28 mouse cellular contexts compared by ENCODE assay signal in the genomic region with DNA sequence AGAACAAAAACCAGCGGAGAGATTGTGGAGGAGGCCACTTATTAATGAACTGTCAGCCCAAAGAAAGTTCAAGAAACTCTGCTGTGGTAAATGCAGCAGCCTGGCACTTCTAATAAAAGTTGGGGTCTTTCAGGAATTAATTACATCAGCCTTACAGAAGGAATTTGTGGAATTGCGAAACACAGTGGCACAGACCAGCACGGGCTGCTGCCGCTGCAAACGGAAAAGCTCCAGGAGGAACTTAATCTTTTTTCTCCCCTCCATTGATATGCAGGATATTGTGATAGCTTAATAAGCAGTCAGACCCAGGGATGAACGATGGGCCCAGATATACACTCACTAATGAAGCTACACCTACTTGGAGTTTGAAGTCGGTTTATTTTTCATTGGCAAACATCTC. TPM values are rescaled to one million over a fixed set of nuclear protein-coding genes. Genes with fewer than 3 reads are reported as not detected.
"Had no signal": no experiment of that assay in that cellular context is flagged by ENCODE, and none has a peak within 500 bp of the region (broad histone marks: within the 10 kb centered on the region; RNA-seq: fewer than 3 reads in every experiment).

No protein-coding gene starts in this region.

- H3K4me3 ChIP-seq: left cerebral cortex, adult 2 months; limb, embryonic 12.5 days; limb, embryonic 15.5 days; lung, embryonic 15.5 days; megakaryocyte, embryonic 14.5 days; midbrain, embryonic 10.5 days; neural tube, embryonic 13.5 days; stomach, embryonic 15.5 days had no signal

- H3K9ac ChIP-seq: limb, embryonic 12.5 days; limb, embryonic 15.5 days; liver, embryonic 14.5 days; liver, postnatal 0 days; lung, embryonic 15.5 days; neural tube, embryonic 13.5 days; stomach, embryonic 15.5 days had no signal

- H3K4me2 ChIP-seq: limb, embryonic 12.5 days; limb, embryonic 15.5 days; liver, embryonic 11.5 days; lung, embryonic 15.5 days; neural tube, embryonic 13.5 days; stomach, embryonic 15.5 days had no signal

- ATAC-seq: intestine, postnatal 0 days; liver, postnatal 0 days had no signal

- H3K9me3 ChIP-seq: limb, embryonic 12.5 days; limb, embryonic 15.5 days; lung, embryonic 15.5 days; megakaryocyte, embryonic 14.5 days; midbrain, embryonic 10.5 days; neural tube, embryonic 13.5 days; stomach, embryonic 15.5 days had no signal

- H3K4me1 ChIP-seq: limb, embryonic 12.5 days; limb, embryonic 15.5 days; megakaryocyte, embryonic 14.5 days; midbrain, embryonic 10.5 days; neural tube, embryonic 13.5 days; stomach, embryonic 15.5 days had no signal

- H3K27ac ChIP-seq: left cerebral cortex, adult 2 months; limb, embryonic 12.5 days; limb, embryonic 15.5 days; liver, embryonic 14.5 days; lung, embryonic 15.5 days; midbrain, embryonic 10.5 days; neural tube, embryonic 13.5 days; stomach, embryonic 15.5 days had no signal

- H3K36me3 ChIP-seq: limb, embryonic 12.5 days; limb, embryonic 15.5 days; lung, embryonic 15.5 days; midbrain, embryonic 10.5 days; neural tube, embryonic 13.5 days; stomach, embryonic 15.5 days had no signal

- DNase-seq: kidney, adult 2 months; kidney, postnatal 14 days; kidney, postnatal 4 days; layer of hippocampus, adult 9-11 months; layer of hippocampus, postnatal 36 days; liver, postnatal 0 days; lung, postnatal 36 days; midbrain, embryonic 14.5 days; right cerebral cortex, postnatal 25 days; spleen, adult 18-20 months; thymus, postnatal 25 days had no signal

RNA-seq across cellular contexts. Expression of a gene that starts 15.0 kb away (rescaled TPM):
- total RNA-seq: layer of hippocampus, postnatal 36 days; neutrophil, adult 5-6 weeks had no signal
- polyA plus RNA-seq: midbrain, embryonic 10.5 days; midbrain, embryonic 14.5 days had no signal

RNA-seq across cellular contexts. Expression of a gene that starts 49.6 kb away (rescaled TPM):
- total RNA-seq: layer of hippocampus, adult 18-20 months; layer of hippocampus, postnatal 36 days; left cerebral cortex, adult 2 months; left cerebral cortex, postnatal 10 days; left cerebral cortex, postnatal 36 days; neutrophil, adult 5-6 weeks had no signal
- polyA plus RNA-seq: intestine, postnatal 0 days; kidney, adult 2 months; kidney, embryonic 16.5 days; limb, embryonic 12.5 days; limb, embryonic 15.5 days; liver, embryonic 11.5 days; liver, embryonic 14.5 days; liver, postnatal 0 days; lung, embryonic 15.5 days; midbrain, embryonic 10.5 days; midbrain, embryonic 14.5 days; neural tube, embryonic 13.5 days; stomach, embryonic 15.5 days; thymus, postnatal 0 days had no signal
